Mouse (Mus musculus): ENCODE measurements at regions not wholly inside any gene's neighbourhood (a gene's known extent, or its start where the extent isn't known, plus 50 kb on each side); places are given as distances from the start of the nearest gene placed in this dataset.
A peak's percentile ranks its signal among the peaks of the same experiment; 100 is the strongest.

- no peak for DNase-seq (ENCODE audit: low spot score)
Measured at GRCm38 (mm10) chr9:72217296-72218028, 57.2 kb upstream of the Zfp280d start.

- DNase-seq (ENCODE audit: low spot score) = no peak
Measured at GRCm38 (mm10) chr9:72218736-72219135, 55.9 kb upstream of the Zfp280d start.

GRCm38 (mm10) chr9:72219892-72220291, 54.8 kb upstream of the Zfp280d start:
- DNase-seq (ENCODE audit: low spot score) = no peak

- DNase-seq (ENCODE audit: low spot score) = peak; percentile 8
Measured at GRCm38 (mm10) chr9:72221333-72221732, 53.3 kb upstream of the Zfp280d start.
